Mouse (Mus musculus): Measurements from ENCODE around the gene Eri3.

Eri3 gene

GRCm38 (mm10) chr4:117577579-117577978 is 27.4 kb downstream of the Eri3 start:
- DNase-seq (ENCODE audit: low spot score in 2 of 2): no peak

DNA sequence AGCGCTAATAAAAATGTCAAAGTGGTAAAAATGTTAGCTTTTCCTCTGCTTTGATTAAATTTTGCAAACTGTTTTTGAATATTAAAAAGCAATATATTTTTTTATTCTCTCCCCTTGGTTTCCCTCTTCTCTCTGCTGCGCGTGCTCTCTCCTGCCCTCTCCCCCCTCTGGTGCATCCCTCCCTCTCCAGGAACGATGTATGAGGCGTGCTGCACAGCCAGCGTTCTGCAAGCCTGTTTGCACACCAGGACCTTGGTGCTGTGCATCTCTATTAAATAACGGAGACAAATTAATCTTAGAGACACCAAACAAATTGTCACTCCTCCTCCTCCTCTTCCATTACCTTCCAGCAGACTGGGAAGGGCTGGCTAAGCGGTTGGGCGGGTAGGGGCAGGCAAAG is 31.5 kb downstream of the Eri3 start:
- no peak for DNase-seq (ENCODE audit: low spot score in 2 of 2)

DNA sequence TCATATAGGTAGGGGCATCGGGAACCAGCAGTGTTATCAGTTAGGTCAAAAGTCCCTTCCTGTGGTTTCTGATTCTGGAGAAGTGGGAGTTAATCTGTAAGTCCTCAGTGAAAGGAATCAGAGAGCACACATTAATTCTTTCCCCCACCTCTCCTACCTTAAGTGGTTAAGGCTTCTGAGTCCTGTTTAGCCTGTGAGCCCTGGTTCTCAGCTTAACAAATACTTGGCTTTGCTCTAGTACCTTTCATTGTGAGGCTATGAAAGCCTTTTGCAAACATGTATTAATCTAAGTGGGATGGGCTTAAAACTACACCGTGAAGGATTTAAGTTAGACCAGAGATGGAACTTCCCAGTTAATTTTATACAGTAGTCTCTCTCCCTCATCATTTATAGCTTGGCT is 35.8 kb downstream of the Eri3 start:
- DNase-seq (ENCODE audit: low spot score in 2 of 2): no peak

GRCm38 (mm10) chr4:117587447-117587846 is 37.3 kb downstream of the Eri3 start:
- DNase-seq (ENCODE audit: low spot score in 2 of 2): no peak

GRCm38 (mm10) chr4:117589081-117589660 is 39.0 kb downstream of the Eri3 start:
- DNase-seq (ENCODE audit: low spot score in 2 of 2): no peak

DNA sequence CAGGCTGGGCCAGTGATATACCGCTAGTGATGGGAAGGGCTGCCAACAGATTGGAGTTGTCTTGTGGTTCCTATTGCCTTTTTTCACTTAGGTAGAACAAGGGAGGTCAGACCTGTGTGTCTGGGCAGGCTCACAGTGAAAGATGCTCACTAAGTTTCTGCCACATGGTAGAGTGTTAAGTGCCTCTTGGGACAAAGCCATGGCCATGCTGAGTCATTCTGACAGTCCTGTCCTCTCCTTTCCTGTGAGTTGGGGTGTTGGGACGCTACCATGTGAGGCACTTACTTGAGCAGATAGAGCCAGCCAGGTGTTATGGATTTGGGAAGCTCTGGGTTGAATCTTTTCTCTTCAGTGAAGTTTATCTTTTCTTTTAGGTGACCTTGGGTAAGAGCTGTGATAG is 40.6 kb downstream of the Eri3 start:
- DNase-seq (ENCODE audit: low spot score in 2 of 2): no peak

GRCm38 (mm10) chr4:117592206-117592605 is 42.0 kb downstream of the Eri3 start:
- DNase-seq (ENCODE audit: low spot score in 2 of 2): no peak

DNA sequence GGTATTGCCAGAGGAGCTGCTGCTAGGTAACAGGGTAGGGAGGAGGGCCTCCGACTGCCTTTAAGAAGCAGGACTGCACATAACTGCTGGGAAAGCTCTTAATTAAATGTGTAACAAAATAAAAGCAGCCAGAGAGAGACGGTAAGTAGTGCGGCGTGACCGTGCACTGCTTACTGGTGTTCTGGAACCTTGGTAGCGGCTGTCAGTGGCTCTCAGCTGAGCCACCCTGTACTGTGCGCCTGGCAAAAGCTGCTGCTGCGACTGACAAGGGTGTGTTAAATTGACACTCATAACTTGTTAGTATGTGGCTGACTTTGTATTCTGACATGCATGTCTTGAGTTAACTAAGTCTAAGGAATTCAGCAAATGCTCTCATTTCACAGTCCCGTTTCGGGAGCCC is 45.1 kb downstream of the Eri3 start:
- no peak for DNase-seq (ENCODE audit: low spot score in 2 of 2)

DNA sequence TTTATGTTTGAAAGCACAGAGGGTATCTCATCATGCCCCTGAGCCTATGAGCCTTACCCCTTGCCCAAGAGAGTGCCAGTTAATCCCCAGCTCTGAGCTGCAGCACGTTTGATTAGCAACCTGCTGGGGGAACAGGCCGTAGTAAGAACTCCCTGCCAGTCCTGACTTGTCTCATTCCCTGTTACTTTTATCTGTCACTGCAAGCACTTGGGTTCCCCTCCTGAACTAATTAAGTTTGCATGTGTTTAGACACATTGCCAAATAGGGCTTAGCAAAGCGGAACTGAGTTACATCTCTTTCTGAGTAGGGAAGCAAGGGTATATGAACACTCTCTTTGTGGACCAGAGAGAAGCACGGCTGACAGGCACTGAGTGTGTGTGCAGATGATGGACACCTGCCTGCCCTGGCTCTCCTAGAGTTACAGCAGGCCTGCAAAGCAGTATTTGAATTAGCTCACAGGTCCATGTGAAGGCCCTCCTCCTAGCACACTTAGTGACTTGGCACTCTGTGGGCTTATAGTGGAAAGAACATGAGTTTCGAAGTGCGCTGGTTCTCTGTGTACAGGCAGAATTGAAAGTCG is 49.9 kb downstream of the Eri3 start:
- DNase-seq (ENCODE audit: low spot score in 2 of 2): no peak

- no peak for DNase-seq (ENCODE audit: low spot score in 2 of 2)
Measured at GRCm38 (mm10) chr4:117601338-117601776, 51.2 kb downstream of the Eri3 start.

GRCm38 (mm10) chr4:117605099-117605953 is 55.2 kb downstream of the Eri3 start:
- DNase-seq (ENCODE audit: low spot score in 2 of 2): no peak

DNA sequence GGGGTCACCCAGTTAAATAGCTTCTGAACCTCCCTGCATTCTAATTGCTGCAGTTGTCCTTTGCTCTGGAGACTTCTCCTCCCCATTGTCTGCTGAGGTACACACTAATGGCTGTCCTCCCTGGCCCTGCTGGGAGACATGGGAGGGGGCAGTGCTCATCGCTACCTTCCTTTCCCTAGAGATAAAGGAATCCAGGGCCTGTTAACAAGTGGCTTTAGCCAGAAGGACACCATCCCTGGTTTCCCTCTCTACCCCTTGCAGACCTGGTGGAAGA is 55.7 kb downstream of the Eri3 start:
- no peak for DNase-seq (ENCODE audit: low spot score in 2 of 2)

DNA sequence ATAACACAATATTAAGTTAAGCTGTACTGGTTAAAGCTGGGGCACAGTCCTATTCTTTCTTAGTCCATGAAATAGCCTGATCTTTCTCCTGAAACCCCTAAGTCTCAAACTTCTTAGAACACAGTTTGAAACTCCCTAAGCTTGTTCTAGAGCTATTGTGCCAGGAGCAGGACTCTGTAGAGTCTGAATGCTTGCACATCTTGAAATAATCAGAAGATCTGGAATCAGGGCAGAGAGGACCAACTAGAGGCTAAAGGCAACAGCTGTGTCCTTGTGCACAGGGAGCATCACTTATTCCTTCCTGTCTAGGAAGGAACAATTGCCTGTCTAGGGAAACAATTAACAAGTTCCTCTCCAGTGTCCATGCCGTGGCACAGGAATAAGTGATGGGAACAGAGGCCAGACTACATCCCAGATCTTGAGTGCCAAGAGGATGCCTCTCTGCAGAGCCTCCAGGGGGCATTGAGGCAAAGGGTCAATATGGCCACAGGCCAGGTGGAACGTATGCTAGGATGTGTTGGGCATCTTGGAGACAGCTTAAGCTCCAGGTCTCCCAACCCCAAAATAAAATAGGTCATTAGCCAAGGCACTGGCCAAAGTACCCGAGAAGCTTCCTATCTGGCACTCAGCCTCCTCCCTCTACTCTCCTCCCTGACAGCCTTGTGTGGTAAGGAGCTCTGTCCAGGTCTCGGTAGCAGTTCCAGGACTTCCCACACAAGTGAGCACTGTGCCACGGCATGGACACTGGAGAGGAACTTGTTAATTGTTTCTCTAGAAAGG is 56.9 kb downstream of the Eri3 start:
- DNase-seq (ENCODE audit: low spot score in 2 of 2): no peak

- no peak for DNase-seq (ENCODE audit: low spot score in 2 of 2)
Measured at GRCm38 (mm10) chr4:117608265-117608664, 58.1 kb downstream of the Eri3 start.

GRCm38 (mm10) chr4:117609371-117610039 is 59.3 kb downstream of the Eri3 start:
- no peak for DNase-seq (ENCODE audit: low spot score in 2 of 2)

- DNase-seq (ENCODE audit: low spot score in 2 of 2): no peak
Measured at GRCm38 (mm10) chr4:117611385-117611784, 61.2 kb downstream of the Eri3 start.

- DNase-seq (ENCODE audit: low spot score in 2 of 2): no peak
Measured at GRCm38 (mm10) chr4:117611814-117612213, 61.6 kb downstream of the Eri3 start.

DNA sequence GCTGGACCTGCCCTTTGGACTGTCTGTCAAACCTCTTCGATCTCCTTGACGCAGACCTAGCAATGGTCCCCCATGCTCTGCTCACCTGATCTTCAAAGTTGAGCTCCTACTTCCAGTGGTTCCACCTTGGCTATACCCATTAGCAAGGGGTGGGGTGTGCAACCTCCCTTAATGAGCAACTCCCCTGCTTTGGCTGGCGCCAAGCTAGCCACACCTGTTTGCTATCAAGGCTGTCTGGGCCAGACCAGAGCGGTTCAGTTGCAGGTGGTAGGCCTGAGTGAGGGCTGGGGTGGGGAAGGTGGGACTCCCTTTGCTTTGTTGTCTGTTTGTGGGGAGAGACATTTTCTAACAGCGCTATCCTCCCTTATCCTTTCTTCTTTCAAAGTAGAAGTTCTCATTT is 62.5 kb downstream of the Eri3 start:
- no peak for DNase-seq (ENCODE audit: low spot score in 2 of 2)

DNA sequence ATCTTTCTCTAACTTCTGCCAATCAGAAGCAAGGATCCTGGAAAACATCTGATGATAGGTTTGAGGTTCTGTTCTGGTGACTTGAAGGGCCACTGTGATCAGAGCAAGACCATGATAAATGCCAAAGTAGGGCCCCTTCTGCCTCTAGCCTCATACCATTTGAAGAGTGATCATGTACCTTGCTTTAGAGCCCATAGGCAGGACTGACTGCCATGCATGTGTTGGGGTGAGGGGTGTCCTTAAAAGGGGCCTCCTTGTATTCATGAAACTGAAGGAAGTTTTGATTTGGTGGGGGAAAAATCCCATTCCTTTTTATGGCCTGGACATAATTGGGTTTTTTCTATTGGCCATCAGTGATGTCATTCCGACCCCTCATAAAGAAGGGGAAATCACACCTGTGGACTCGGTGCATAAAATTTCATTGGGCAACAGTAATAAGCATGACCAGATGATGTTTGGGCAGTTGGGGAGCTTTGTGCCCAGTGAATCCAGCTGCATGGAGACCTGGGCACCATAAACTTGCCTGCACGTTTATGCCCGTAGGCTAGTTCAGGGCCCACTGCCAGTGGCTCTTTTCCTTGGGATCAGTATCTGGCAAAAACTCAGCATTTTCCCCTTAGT is 63.1 kb downstream of the Eri3 start:
- no peak for DNase-seq (ENCODE audit: low spot score in 2 of 2)

DNA sequence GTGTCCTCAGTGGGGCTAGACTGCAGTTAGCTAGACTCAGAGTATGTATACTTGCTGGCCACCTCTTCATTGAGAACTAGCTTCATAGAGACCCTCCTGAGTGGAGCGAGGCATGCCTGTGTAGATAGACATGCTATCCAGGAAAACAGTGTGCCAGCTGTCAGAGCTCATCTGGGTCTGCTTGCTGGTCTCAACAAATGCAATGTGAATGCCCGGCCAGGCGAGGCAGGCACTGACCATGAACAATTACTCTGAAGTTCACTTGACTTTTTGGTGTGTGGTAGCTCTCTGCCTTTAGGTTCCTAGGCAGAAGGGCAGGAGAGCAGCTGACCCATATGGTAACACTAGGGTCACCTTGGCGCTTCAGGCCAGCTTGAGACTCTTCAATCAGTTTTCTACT is 66.4 kb downstream of the Eri3 start:
- DNase-seq (ENCODE audit: low spot score in 2 of 2): no peak

GRCm38 (mm10) chr4:117622270-117622669 is 72.1 kb downstream of the Eri3 start:
- no peak for DNase-seq (ENCODE audit: low spot score in 2 of 2)

GRCm38 (mm10) chr4:117623025-117623424 is 72.9 kb downstream of the Eri3 start:
- DNase-seq (ENCODE audit: low spot score in 2 of 2): no peak
